8 mouse cellular contexts compared by ENCODE assay signal in genomic region chr2:132815608-132816314, GRCm38 (mm10). TPM values are rescaled to one million over a fixed set of nuclear protein-coding genes. Genes with fewer than 3 reads are reported as not detected.
DNase-seq lines count a peak whose midpoint lies in the region; ATAC-seq and TF ChIP-seq lines count a peak whose summit lies in the region.

TSS of gene Trmt6 (minus strand) at chr2:132816055.
TSS of gene Mcm8 (plus strand) at chr2:132816141.

- TF ChIP-seq CTCF in bone marrow, adult 2 months (IDR thresholded peaks at IDR 0.05; ENCODE audit: control insufficient read depth, insufficient read depth, low read length), result no peak
- TF ChIP-seq CTCF in midbrain, postnatal 0 days (IDR thresholded peaks at IDR 0.05), result peak; percentile 58

- peak; percentile 100 for DNase-seq in 416B (ENCODE audit: low read depth)
- peak; percentile 87 for DNase-seq in heart, adult 8-10 months (ENCODE audit: low spot score)
- peak; percentile 92 for DNase-seq in kidney, adult 9 months
- peak; percentile 97 for DNase-seq in limb, embryonic 14.5 days (ENCODE audit: low spot score)
- peak; percentile 99 for DNase-seq in midbrain, postnatal 0 days (ENCODE audit: low spot score)
- peak; percentile 73 to 84 for DNase-seq in spleen, postnatal 14 days (ENCODE audit: low spot score in 2 of 2)

- H3K27ac ChIP-seq in bone marrow, adult 2 months (ENCODE audit: control insufficient read depth, insufficient read depth, low read depth, low read length, poor library complexity), result peak within 1 kb of the TSS; percentile 86
- H3K27ac ChIP-seq in embryonic facial prominence, embryonic 15.5 days (replicated peaks), result peak within 1 kb of the TSS; percentile 66; the same call in 1 of the 2 replicates
- peak within 1 kb of the TSS; percentile 64 for H3K27ac ChIP-seq in limb, embryonic 14.5 days (replicated peaks; ENCODE audit: low read depth, low read length)
- H3K27ac ChIP-seq in midbrain, postnatal 0 days (ENCODE audit: low read depth, low read length), result 0 out of 2 replicates have a peak within 1 kb of the TSS, but pooled peaks have one; percentile 13

- no peaks in the 10 kb centered on the region; the same call in 1 of the 2 replicates for H3K4me1 ChIP-seq in bone marrow, adult 2 months (ENCODE audit: control insufficient read depth, insufficient read depth, low read length)
- peaks cover 16% of the 10 kb centered on the region for H3K4me1 ChIP-seq in embryonic facial prominence, embryonic 15.5 days
- H3K4me1 ChIP-seq in limb, embryonic 14.5 days (ENCODE audit: control insufficient read depth, insufficient read depth, low read length), result peaks cover 5% of the 10 kb centered on the region
- no peaks in the 10 kb centered on the region for H3K4me1 ChIP-seq in midbrain, postnatal 0 days (ENCODE audit: insufficient read depth, low read length)

- peak within 1 kb of the TSS; percentile 79 for H3K4me2 ChIP-seq in embryonic facial prominence, embryonic 15.5 days (replicated peaks)
- peak within 1 kb of the TSS; percentile 80 for H3K4me2 ChIP-seq in limb, embryonic 14.5 days (replicated peaks; ENCODE audit: low read depth, low read length, severe bottlenecking)
- peak within 1 kb of the TSS; percentile 68 for H3K4me2 ChIP-seq in midbrain, postnatal 0 days (ENCODE audit: low read depth, low read length, poor library complexity, severe bottlenecking)

- H3K36me3 ChIP-seq in embryonic facial prominence, embryonic 15.5 days, result peaks cover 10% of the 10 kb centered on the region
- H3K36me3 ChIP-seq in limb, embryonic 14.5 days (ENCODE audit: control insufficient read depth, insufficient read depth, low read length), result peaks cover 14% of the 10 kb centered on the region
- peaks cover 12% of the 10 kb centered on the region for H3K36me3 ChIP-seq in midbrain, postnatal 0 days (ENCODE audit: insufficient read depth, low read length)

- peak; percentile 99 for ATAC-seq in embryonic facial prominence, embryonic 15.5 days (ENCODE audit: insufficient number of reproducible peaks, low FRiP score, low TSS enrichment, low read depth)
- peak; percentile 100 for ATAC-seq in limb, embryonic 14.5 days (ENCODE audit: low FRiP score, low read depth)
- ATAC-seq in midbrain, postnatal 0 days (ENCODE audit: low FRiP score), result peak; percentile 99

- H3K4me3 ChIP-seq in bone marrow, adult 2 months (replicated peaks; ENCODE audit: control insufficient read depth, low read depth, low read length), result peak within 1 kb of the TSS; percentile 94
- peak within 1 kb of the TSS; percentile 87 for H3K4me3 ChIP-seq in embryonic facial prominence, embryonic 15.5 days (replicated peaks)
- peak within 1 kb of the TSS; percentile 77 for H3K4me3 ChIP-seq in limb, embryonic 14.5 days (replicated peaks; ENCODE audit: low read length)
- H3K4me3 ChIP-seq in midbrain, postnatal 0 days (ENCODE audit: low read depth, low read length), result peak within 1 kb of the TSS; percentile 78

- TF ChIP-seq POLR2A in bone marrow, adult 2 months (IDR thresholded peaks at IDR 0.05; ENCODE audit: borderline replicate concordance, control insufficient read depth, low read depth, low read length), result peak; percentile 45; the same call in 1 of the 2 replicates
- TF ChIP-seq POLR2A in limb, embryonic 14.5 days (IDR thresholded peaks at IDR 0.05; ENCODE audit: borderline replicate concordance, extremely low read depth, insufficient read depth, insufficient read length), result no peak

- H3K9ac ChIP-seq in embryonic facial prominence, embryonic 15.5 days, result peak within 1 kb of the TSS; percentile 61
- H3K9ac ChIP-seq in limb, embryonic 14.5 days (ENCODE audit: low read depth, low read length, severe bottlenecking), result peak within 1 kb of the TSS; percentile 79
- H3K9ac ChIP-seq in midbrain, postnatal 0 days (replicated peaks; ENCODE audit: low read length, poor library complexity, severe bottlenecking), result peak within 1 kb of the TSS; percentile 63

- under 1% methylated on average over 59 of the region's 59 CpGs for WGBS in bone marrow, adult 2 months
- under 1% methylated on average over 59 of the region's 59 CpGs for WGBS in embryonic facial prominence, embryonic 15.5 days
- WGBS in limb, embryonic 14.5 days, result under 1% methylated on average over 53 of the region's 59 CpGs
- under 1% methylated on average over 59 of the region's 59 CpGs for WGBS in midbrain, postnatal 0 days

- no peaks in the 10 kb centered on the region for H3K9me3 ChIP-seq in embryonic facial prominence, embryonic 15.5 days (replicated peaks)
- H3K9me3 ChIP-seq in limb, embryonic 14.5 days (ENCODE audit: control insufficient read depth, low read length), result no peaks in the 10 kb centered on the region
- H3K9me3 ChIP-seq in midbrain, postnatal 0 days (ENCODE audit: low read length), result no peaks in the 10 kb centered on the region

- no peaks in the 10 kb centered on the region for H3K27me3 ChIP-seq in embryonic facial prominence, embryonic 15.5 days
- H3K27me3 ChIP-seq in limb, embryonic 14.5 days (ENCODE audit: control insufficient read depth, insufficient read depth, low read length), result no peaks in the 10 kb centered on the region
- no peaks in the 10 kb centered on the region for H3K27me3 ChIP-seq in midbrain, postnatal 0 days (ENCODE audit: insufficient read depth, low read length)

RNA-seq across cellular contexts. Expression of gene Trmt6, which starts in this region (rescaled TPM):
- polyA plus RNA-seq in bone marrow, adult 2 months (2011; ENCODE audit: insufficient read depth, insufficient read length, low replicate concordance, missing spikeins), result 10.5 and 22.8 TPM in 2 replicates
- 25.0 and 28.2 TPM in 2 replicates for polyA plus RNA-seq in embryonic facial prominence, embryonic 15.5 days (2015; fragmentation: Nextera tagmentation; extraction: Ambion mirVana)
- 1 to 10 TPM; 5.2 to 6.9 (median 6.4) TPM for total RNA-seq in heart, adult 8-10 months (2022)
- 17.3 and 22.1 TPM in 2 replicates for polyA plus RNA-seq in limb, embryonic 14.5 days (2012; rRNA removed)
- 27.7 and 29.1 TPM in 2 replicates for polyA plus RNA-seq in limb, embryonic 14.5 days (2014; fragmentation: Nextera tagmentation; extraction: Ambion mirVana)
- total RNA-seq in midbrain, postnatal 0 days (2014; rRNA removed), result 11.5 and 12.0 TPM in 2 replicates
- polyA plus RNA-seq in midbrain, postnatal 0 days (2015; fragmentation: Nextera tagmentation; extraction: Ambion mirVana), result 26.9 and 30.8 TPM in 2 replicates

RNA-seq across cellular contexts. Expression of gene Mcm8, which starts in this region (rescaled TPM):
- polyA plus RNA-seq in bone marrow, adult 2 months (2011; ENCODE audit: insufficient read depth, insufficient read length, low replicate concordance, missing spikeins), result 3.0 and 3.7 TPM in 2 replicates
- 10.8 and 11.5 TPM in 2 replicates for polyA plus RNA-seq in embryonic facial prominence, embryonic 15.5 days (2015; fragmentation: Nextera tagmentation; extraction: Ambion mirVana)
- 1 to 10 TPM; 2.5 to 3.1 (median 2.6) TPM for total RNA-seq in heart, adult 8-10 months (2022)
- 8.7 and 9.6 TPM in 2 replicates for polyA plus RNA-seq in limb, embryonic 14.5 days (2012; rRNA removed)
- polyA plus RNA-seq in limb, embryonic 14.5 days (2014; fragmentation: Nextera tagmentation; extraction: Ambion mirVana), result 9.1 and 13.8 TPM in 2 replicates
- total RNA-seq in midbrain, postnatal 0 days (2014; rRNA removed), result 2.4 and 3.3 TPM in 2 replicates
- 4.0 and 4.7 TPM in 2 replicates for polyA plus RNA-seq in midbrain, postnatal 0 days (2015; fragmentation: Nextera tagmentation; extraction: Ambion mirVana)

Comparison
In these comparisons a context has a peak if more than half of its experiments do, and no peak if none do; other contexts are left out.
1. Peak in every context shown above with its lines: DNase-seq, ATAC-seq, H3K4me3 ChIP-seq and H3K27ac ChIP-seq.
2. H3K27ac ChIP-seq: peak in every context shown above with its lines; median percentile 86 in bone marrow, adult 2 months; 66 in embryonic facial prominence, embryonic 15.5 days; 64 in limb, embryonic 14.5 days; 13 in midbrain, postnatal 0 days.